ENCODE assay signal across 19 mouse cellular contexts in genomic region chr17:73060897-73061252, GRCm38 (mm10). TPM values are rescaled to one million over a fixed set of nuclear protein-coding genes. Genes with fewer than 3 reads are reported as not detected.
DNase-seq lines count a peak whose midpoint lies in the region; ATAC-seq and TF ChIP-seq lines count a peak whose summit lies in the region.
"Had no signal": no experiment of that assay in that cellular context is flagged by ENCODE, and none has a peak within 500 bp of the region (broad histone marks: within the 10 kb centered on the region; RNA-seq: fewer than 3 reads in every experiment).

No protein-coding gene starts in this region.

- H3K4me3 ChIP-seq in heart, embryonic 13.5 days, result no peak overlapping the region
- no peak overlapping the region for H3K4me3 ChIP-seq in heart, embryonic 12.5 days
- no peak overlapping the region for H3K4me3 ChIP-seq in kidney, postnatal 0 days (replicated peaks; ENCODE audit: low read depth, low read length)
- H3K4me3 ChIP-seq in embryonic facial prominence, embryonic 15.5 days (replicated peaks), result no peak overlapping the region
- no peak overlapping the region for H3K4me3 ChIP-seq in liver, embryonic 12.5 days
- H3K4me3 ChIP-seq: forebrain, embryonic 12.5 days; heart, embryonic 15.5 days; liver, embryonic 15.5 days; midbrain, embryonic 13.5 days; neural tube, embryonic 13.5 days had no signal

- no peaks in the 10 kb centered on the region for H3K36me3 ChIP-seq in heart, embryonic 13.5 days
- H3K36me3 ChIP-seq in heart, embryonic 12.5 days, result no peaks in the 10 kb centered on the region
- H3K36me3 ChIP-seq in kidney, postnatal 0 days (ENCODE audit: insufficient read depth, low read length), result no peaks in the 10 kb centered on the region
- H3K36me3 ChIP-seq in embryonic facial prominence, embryonic 15.5 days, result no peaks in the 10 kb centered on the region
- no peaks in the 10 kb centered on the region for H3K36me3 ChIP-seq in liver, embryonic 12.5 days
- H3K36me3 ChIP-seq: forebrain, embryonic 12.5 days; heart, embryonic 15.5 days; liver, embryonic 15.5 days; midbrain, embryonic 13.5 days; neural tube, embryonic 13.5 days had no signal

- no peak overlapping the region for H3K9ac ChIP-seq in heart, embryonic 13.5 days
- H3K9ac ChIP-seq in heart, embryonic 12.5 days, result no peak overlapping the region
- H3K9ac ChIP-seq in kidney, postnatal 0 days (ENCODE audit: low read depth, low read length), result no peak overlapping the region
- no peak overlapping the region for H3K9ac ChIP-seq in embryonic facial prominence, embryonic 15.5 days
- H3K9ac ChIP-seq in liver, embryonic 12.5 days, result no peak overlapping the region
- H3K9ac ChIP-seq: forebrain, embryonic 12.5 days; heart, embryonic 15.5 days; liver, embryonic 15.5 days; midbrain, embryonic 13.5 days; neural tube, embryonic 13.5 days had no signal

- H3K4me1 ChIP-seq in heart, embryonic 13.5 days, result peaks cover 42% of the 10 kb centered on the region
- peaks cover 20% of the 10 kb centered on the region for H3K4me1 ChIP-seq in heart, embryonic 12.5 days (replicated peaks)
- no peaks in the 10 kb centered on the region for H3K4me1 ChIP-seq in kidney, postnatal 0 days (replicated peaks; ENCODE audit: insufficient read depth, low read length)
- peaks cover 21% of the 10 kb centered on the region for H3K4me1 ChIP-seq in embryonic facial prominence, embryonic 15.5 days
- H3K4me1 ChIP-seq in liver, embryonic 12.5 days, result no peaks in the 10 kb centered on the region
- H3K4me1 ChIP-seq: forebrain, embryonic 12.5 days; liver, embryonic 15.5 days; midbrain, embryonic 13.5 days; neural tube, embryonic 13.5 days had no signal

- H3K27me3 ChIP-seq in heart, embryonic 13.5 days (replicated peaks), result no peaks in the 10 kb centered on the region
- no peaks in the 10 kb centered on the region for H3K27me3 ChIP-seq in heart, embryonic 12.5 days (replicated peaks)
- H3K27me3 ChIP-seq in kidney, postnatal 0 days (ENCODE audit: insufficient read depth, low read length), result no peaks in the 10 kb centered on the region
- no peaks in the 10 kb centered on the region for H3K27me3 ChIP-seq in embryonic facial prominence, embryonic 15.5 days
- H3K27me3 ChIP-seq in liver, embryonic 12.5 days (replicated peaks), result no peaks in the 10 kb centered on the region
- H3K27me3 ChIP-seq: CH12.LX; forebrain, embryonic 12.5 days; heart, embryonic 15.5 days; liver, embryonic 15.5 days; midbrain, embryonic 13.5 days; neural tube, embryonic 13.5 days had no signal

- no peaks in the 10 kb centered on the region for H3K9me3 ChIP-seq in heart, embryonic 13.5 days
- H3K9me3 ChIP-seq in heart, embryonic 12.5 days (replicated peaks), result no peaks in the 10 kb centered on the region
- H3K9me3 ChIP-seq in kidney, postnatal 0 days (replicated peaks; ENCODE audit: low read length), result no peaks in the 10 kb centered on the region
- H3K9me3 ChIP-seq in embryonic facial prominence, embryonic 15.5 days (replicated peaks), result no peaks in the 10 kb centered on the region
- no peaks in the 10 kb centered on the region for H3K9me3 ChIP-seq in liver, embryonic 12.5 days (replicated peaks)
- H3K9me3 ChIP-seq: forebrain, embryonic 12.5 days; heart, embryonic 15.5 days; liver, embryonic 15.5 days; midbrain, embryonic 13.5 days; neural tube, embryonic 13.5 days had no signal

- peak overlapping the region; percentile 39; the same call in 1 of the 2 replicates for H3K27ac ChIP-seq in heart, embryonic 13.5 days (replicated peaks)
- H3K27ac ChIP-seq in heart, embryonic 12.5 days (ENCODE audit: poor library complexity, severe bottlenecking), result no peak overlapping the region
- H3K27ac ChIP-seq in kidney, postnatal 0 days, result peak overlapping the region; percentile 62; the same call in 1 of the 2 replicates
- H3K27ac ChIP-seq in embryonic facial prominence, embryonic 15.5 days (replicated peaks), result peak overlapping the region; percentile 72
- peak overlapping the region; percentile 7; the same call in 1 of the 2 replicates for H3K27ac ChIP-seq in liver, embryonic 12.5 days
- H3K27ac ChIP-seq: forebrain, embryonic 12.5 days; heart, embryonic 15.5 days; liver, embryonic 15.5 days; midbrain, embryonic 13.5 days; neural tube, embryonic 13.5 days had no signal

- ATAC-seq in heart, embryonic 13.5 days (ENCODE audit: extremely low read depth, insufficient number of reproducible peaks, low FRiP score, low TSS enrichment), result no peak
- no peak for ATAC-seq in heart, embryonic 12.5 days (ENCODE audit: insufficient number of reproducible peaks, low FRiP score)
- ATAC-seq in kidney, postnatal 0 days (replicated peaks; ENCODE audit: low FRiP score, low read depth), result no peak
- peak; percentile 51; the same call in 1 of the 2 replicates for ATAC-seq in embryonic facial prominence, embryonic 15.5 days (ENCODE audit: insufficient number of reproducible peaks, low FRiP score, low TSS enrichment, low read depth)
- no peak for ATAC-seq in liver, embryonic 12.5 days
- ATAC-seq: midbrain, embryonic 13.5 days had no signal

- 72% methylated on average over 8 of the region's 8 CpGs for WGBS in heart, embryonic 13.5 days
- 65% methylated on average over 8 of the region's 8 CpGs for WGBS in heart, embryonic 12.5 days
- WGBS in kidney, postnatal 0 days, result 49% methylated on average over 8 of the region's 8 CpGs
- WGBS in embryonic facial prominence, embryonic 15.5 days, result 59% methylated on average over 8 of the region's 8 CpGs
- 72% methylated on average over 8 of the region's 8 CpGs for WGBS in liver, embryonic 12.5 days (ENCODE audit: insufficient replicate concordance)

- no peak for DNase-seq in kidney, postnatal 0 days (ENCODE audit: low spot score)
- DNase-seq in kidney, adult 18-20 months, result no peak
- no peak for DNase-seq in left cerebral cortex, postnatal 14 days (ENCODE audit: low spot score in 2 of 2)
- DNase-seq in urinary bladder, postnatal 36 days (ENCODE audit: low spot score in 2 of 2), result no peak
- DNase-seq: adrenal gland, postnatal 14 days; cerebellum, adult 11 months; gastrocnemius, postnatal 10 days; heart, adult 18-20 months; thymus, adult 18-20 months had no signal

- intact Hi-C loops in left cerebral cortex, postnatal 14 days (cut with DNase I), result no loop called here

- H3K4me2 ChIP-seq in heart, embryonic 13.5 days, result no peak overlapping the region
- H3K4me2 ChIP-seq in heart, embryonic 12.5 days, result no peak overlapping the region
- no peak overlapping the region for H3K4me2 ChIP-seq in kidney, postnatal 0 days (ENCODE audit: low read length)
- H3K4me2 ChIP-seq in embryonic facial prominence, embryonic 15.5 days (replicated peaks), result no peak overlapping the region
- H3K4me2 ChIP-seq in liver, embryonic 12.5 days, result no peak overlapping the region
- H3K4me2 ChIP-seq: forebrain, embryonic 12.5 days; heart, embryonic 15.5 days; liver, embryonic 15.5 days; midbrain, embryonic 13.5 days; neural tube, embryonic 13.5 days had no signal

- no peak for TF ChIP-seq CTCF in kidney, postnatal 0 days (IDR thresholded peaks at IDR 0.05; ENCODE audit: low read depth)

RNA-seq across cellular contexts. Expression of gene Lclat1, which starts 46.9 kb away (rescaled TPM):
- 30.9 and 32.8 TPM in 2 replicates for polyA plus RNA-seq in heart, embryonic 13.5 days (2015; fragmentation: Nextera tagmentation; extraction: Ambion mirVana)
- 47.0 and 51.3 TPM in 2 replicates for polyA plus RNA-seq in heart, embryonic 12.5 days (2016; fragmentation: Nextera tagmentation; extraction: Ambion mirVana)
- polyA plus RNA-seq in kidney, postnatal 0 days (2015; fragmentation: Nextera tagmentation; extraction: Ambion mirVana), result 12.5 and 14.5 TPM in 2 replicates
- polyA plus RNA-seq in embryonic facial prominence, embryonic 15.5 days (2015; fragmentation: Nextera tagmentation; extraction: Ambion mirVana), result 11.8 and 15.4 TPM in 2 replicates
- polyA plus RNA-seq in liver, embryonic 12.5 days (2016; fragmentation: Nextera tagmentation; extraction: Ambion mirVana), result 4.5 and 4.8 TPM in 2 replicates
- 10 to 100 TPM; 42.0 to 44.1 TPM for total RNA-seq in left cerebral cortex, postnatal 14 days (2021)
